Mouse (Mus musculus) B cell, adult 2 months (primary cell): ENCODE measurements at regions not wholly inside any gene's neighbourhood (a gene's known extent, or its start where the extent isn't known, plus 50 kb on each side); places are given as distances from the start of the nearest gene placed in this dataset.
"Not testable (repeated sequence)": the region's sequence is repeated elsewhere in the genome, so short reads cannot be mapped to it uniquely, and the experiment has no call there.

ENCODE experiments used
- DNase-seq, 2 experiments: peaks; one replicate each; pipeline ENCODE4 v3.0.0; 2022

DNA sequence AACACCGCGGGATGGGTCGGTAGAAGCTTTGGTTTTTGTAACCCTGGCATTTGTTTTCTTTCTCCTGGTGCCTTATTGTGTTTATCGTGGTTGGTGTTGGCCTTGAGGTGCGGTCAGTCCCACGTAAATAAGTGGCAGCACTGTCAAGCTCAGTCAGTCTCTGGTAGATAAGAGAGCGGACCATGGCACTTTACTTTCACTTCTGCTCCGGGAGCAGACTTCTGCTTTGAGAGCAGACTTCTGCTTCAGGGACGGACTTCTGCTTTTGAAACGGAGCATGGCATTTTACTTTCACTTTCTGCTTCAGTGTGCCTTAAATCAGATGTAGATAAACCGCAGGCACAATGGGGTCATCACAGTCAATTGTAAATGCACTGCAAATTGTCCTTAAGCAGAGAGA is 54.3 kb upstream of the Ccdc66 start:
- DNase-seq: peak; percentile 60 to 66

DNA sequence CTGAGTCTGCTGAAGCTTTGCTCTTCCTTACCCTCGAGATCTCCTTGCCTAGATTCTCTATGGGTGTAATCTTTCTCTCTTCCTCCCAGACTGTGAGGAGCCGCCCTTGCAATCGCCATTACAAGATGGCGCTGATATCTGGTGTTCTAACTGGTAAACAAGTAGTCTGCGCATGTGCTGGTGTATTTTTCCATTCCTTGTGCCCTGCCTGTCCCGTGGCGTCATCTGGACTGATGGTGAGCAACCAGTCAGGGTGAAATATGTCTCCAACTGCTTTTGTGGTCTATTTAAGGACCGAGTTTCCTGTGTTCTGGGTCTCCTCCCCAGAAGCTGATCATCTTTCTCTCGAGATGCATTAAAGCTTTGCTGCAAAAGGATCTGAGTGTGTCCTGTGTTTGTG is 53.7 kb upstream of the Ccdc66 start:
- not testable (repeated sequence) for DNase-seq

DNA sequence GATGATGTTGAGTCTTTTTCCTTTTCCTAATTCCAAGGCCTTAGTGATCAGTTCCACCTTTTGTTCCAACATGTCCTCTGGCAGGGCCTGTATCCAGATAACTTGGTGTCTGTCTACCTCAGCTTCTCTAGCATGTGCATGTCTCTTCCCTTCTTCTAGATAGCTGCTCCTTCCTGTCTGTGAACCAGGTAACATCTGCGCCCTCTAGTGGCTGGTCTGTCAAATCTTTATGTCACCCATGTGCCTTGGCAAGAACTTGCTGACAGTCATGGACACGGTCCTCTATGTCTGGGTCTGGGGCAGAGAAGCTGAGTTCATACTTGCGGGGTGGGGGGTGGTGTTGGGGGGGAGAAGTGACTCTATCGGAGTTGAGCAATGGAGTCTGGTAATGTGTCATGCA is 52.2 kb upstream of the Ccdc66 start:
- peak; percentile 74 to 75 for DNase-seq

DNA sequence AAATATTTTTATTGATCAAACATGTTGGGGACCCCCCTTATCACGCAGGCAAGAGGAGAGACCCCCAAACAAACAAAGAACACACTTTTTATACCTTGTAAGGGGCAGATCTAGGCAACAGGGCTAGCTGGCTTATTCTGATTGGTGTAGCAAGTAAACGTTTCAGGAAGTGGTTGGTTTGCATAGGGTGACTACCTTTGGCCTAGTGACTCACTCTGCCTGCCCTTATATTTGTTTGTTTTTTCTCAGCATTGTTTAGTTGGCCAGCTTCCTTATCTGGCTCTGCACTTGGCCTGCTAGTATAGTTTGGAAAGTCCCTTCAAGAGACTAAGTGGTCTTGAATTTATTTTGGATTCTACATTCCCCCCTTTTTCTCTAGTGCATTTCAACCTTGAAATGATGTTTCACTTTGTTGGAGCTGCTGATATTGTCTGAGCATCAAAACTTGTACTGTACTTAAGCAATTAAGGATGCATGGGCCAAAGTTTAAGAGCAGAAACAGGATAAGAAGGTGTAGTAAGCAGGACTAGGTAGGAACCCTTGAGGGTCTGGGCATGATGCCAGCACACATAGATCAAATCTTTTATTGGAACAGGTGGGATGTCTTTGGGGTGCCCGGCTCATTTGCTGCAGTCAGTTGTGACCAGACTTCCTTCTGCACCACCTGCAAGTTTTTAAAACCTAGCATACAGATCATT is 50.7 kb upstream of the Ccdc66 start:
- no peak for DNase-seq
